Mouse (Mus musculus) neural tube, embryonic 10.5 days (tissue): ENCODE measurements around the gene Uchl4.
"Not testable (repeated sequence)": the region's sequence is repeated elsewhere in the genome, so short reads cannot be mapped to it uniquely, and the experiment has no call there.

Source experiments
- DNase-seq: peaks from one replicate; pipeline ENCODE4 v3.0.0-alpha.2; 2017; ENCODE audit warnings: low spot score; ENCODE audit errors: extremely low spot score

Gene Uchl4

DNA sequence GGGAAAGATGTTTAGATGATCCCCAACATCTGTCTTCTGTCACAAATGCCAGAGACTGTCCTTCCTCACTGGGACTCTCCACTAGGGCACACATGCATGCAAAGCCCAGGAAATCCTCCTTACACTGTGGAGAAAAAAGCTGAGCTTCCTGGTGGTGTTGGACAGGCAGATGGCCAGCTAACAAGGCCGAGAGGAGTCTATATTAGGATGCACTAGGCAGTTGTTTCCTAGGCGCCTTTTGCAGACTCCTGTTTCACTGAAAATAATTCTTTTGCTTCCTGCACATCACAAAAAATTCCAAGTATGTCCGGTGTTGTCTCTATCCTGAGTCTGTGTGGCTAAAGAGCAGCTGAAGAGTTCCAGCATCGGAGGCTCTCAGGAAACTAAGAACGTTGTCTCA lies 3.8 kb upstream of the Uchl4 start:
- no peak for DNase-seq

DNA sequence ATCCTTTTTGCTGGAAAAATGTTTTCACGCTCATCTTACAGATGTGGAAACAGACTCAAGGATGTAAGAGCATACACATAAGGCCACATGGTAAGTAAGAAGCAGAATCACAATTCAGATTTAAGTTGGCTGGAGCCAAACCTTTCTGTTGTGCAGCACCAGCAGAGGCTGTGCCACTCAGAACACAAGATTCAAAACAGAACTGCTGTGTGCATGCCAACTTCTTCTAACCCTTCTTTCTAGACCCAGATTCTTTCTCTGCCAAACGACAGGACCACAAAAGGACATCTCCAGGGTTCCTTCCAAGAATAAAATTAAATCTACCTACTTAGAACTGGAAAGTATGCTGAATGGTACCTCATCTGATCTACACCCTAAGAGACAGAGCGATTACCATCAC lies 3.3 kb upstream of the Uchl4 start:
- DNase-seq, result no peak

DNA sequence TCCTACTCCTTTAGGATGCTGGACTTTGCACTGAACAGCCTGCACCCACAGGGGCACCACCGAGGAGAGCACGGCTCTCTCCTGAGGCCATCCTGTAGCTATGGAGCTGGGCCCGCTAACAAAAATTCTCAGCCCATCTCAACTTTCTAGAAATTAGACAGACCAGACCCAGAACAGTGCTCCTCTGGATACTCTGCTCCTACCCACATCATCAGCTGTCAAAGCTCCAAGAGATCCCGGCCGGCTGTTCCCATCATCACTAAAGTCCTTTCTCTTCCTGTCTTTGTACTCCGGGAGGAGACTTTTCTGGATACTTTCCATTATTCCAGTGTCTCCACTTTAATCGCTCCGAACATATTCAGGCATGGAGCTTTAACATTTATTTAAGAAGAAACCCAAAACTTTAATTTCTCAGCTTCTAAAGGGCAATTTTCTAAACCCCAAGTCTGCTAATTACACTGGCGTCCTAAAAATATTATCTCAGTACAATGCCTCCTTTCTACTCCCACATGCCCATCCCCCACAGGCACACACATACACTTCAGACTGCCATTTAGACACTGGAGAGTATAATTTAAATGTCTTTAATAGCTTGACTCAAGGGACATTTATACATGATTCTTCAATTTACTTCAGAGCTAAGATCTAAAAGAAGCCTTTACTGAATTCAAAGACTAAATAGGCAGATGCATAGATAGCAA lies 2.6 kb upstream of the Uchl4 start:
- no peak for DNase-seq

DNA sequence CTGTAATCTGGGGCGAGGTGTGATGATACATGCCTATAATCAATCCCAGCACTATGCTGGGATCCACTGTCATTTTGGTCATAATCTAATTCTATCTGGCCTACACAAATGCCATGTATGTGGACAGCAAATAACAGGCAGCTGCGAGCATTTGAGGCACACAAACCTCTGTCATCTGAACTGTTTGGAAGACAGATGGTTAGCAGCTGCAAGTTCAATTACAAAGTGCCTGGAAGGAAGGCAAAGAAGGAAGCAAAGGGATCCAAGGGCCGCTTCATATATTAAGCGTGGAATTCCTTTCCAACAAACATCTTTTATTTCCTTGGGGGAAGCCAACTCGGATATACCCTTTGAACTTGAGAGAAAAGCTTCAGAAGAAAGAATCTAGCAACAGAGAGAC lies 1.3 kb upstream of the Uchl4 start:
- peak; percentile 37 for DNase-seq

DNA sequence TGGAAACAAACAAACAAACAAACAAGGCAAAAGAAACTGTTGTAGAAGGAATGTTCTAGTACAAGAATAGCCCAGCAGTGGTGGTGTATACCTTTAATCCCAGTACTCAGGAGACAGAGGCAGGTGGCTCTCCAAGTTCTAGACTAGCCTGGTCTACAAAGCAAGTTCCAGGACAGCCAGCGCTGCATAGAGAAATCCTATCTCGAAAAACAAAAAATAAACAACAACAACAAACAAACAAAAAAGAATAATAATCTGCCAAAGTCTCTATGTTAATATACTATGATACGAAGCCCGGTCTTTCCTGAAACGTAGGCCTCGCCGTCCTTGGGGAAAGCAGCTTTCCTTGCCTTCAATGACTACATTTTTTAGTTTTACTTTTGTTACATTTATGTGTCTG lies 1.1 kb downstream of the Uchl4 start:
- no peak for DNase-seq

DNA sequence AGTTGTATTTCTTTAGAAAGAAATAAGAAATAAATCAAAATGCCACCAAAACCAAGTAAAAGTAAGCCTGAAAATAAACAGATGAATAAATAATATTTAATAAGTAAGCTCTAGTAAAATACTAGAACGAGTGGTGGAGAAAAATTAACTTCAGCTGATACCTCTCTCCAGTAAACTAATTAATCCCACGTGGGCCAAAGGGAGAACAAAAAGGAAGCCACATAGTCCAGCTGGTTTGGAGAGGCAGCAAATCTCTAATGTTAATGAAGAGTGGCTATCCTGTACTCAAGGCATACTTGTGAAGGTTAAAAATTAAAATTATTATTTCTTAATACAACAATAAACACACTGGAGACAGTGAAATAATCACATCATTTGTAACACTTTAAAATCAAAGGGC lies 5.1 kb downstream of the Uchl4 start:
- DNase-seq, result no peak

DNA sequence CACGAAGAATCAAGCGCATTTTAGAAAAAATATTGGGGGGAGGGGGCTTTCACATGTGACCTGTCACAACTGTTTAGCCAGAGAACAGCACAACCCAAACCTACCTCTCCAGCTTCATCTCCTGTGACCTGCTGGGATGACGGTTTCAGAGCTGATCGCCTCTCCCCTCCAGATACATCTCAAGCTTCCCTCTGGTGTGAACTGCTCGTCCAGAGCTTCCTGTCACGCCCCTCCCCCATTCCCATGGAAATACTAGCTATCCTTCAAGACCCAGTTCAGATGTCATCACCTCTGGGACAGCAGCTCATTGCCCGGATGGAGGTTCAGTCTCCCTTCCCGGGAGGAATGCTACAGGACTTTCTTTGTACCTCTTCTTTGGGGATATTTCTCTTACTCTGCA lies 5.7 kb downstream of the Uchl4 start:
- peak; percentile 49 for DNase-seq

DNA sequence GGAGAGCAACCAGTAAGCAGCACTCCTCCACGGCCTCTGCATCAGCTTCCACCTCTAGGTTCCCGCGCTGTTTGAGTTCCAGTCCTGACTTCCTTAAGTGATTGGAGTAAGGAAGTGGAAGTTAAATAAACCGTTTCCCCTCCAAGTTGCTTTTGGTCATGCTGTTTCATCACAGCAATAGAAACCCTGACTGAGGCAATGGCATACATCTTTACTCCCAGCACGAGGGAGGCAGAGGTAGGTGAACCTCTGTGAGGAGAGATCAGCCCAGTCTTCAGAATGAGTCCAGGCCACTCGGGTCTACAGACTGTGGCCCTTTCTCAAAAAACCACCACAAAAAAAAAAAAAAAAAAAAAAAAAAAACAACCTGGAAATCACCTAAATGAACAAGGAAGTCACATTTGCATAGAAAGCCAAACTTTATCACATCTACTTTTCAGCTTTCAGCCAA lies 7.4 kb downstream of the Uchl4 start:
- no peak for DNase-seq

DNA sequence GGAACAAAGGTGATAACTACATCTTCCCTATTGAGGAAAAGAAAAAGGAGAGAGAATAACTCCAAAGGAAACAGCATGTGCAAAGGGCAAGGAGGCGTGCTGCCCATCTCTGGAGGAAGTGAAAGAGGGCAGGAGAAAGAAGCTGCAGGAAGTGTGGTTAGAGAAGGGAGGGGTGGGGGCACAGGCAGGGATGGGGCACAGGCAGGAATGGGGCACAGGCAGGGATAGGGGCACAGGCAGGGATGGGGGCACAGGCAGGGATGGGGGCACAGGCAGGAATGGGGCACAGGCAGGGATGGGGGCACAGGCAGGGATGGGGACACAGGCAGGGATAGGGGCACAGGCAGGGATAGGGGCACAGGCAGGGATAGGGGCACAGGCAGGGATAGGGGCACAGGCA lies 14.4 kb downstream of the Uchl4 start:
- DNase-seq, result no peak

DNA sequence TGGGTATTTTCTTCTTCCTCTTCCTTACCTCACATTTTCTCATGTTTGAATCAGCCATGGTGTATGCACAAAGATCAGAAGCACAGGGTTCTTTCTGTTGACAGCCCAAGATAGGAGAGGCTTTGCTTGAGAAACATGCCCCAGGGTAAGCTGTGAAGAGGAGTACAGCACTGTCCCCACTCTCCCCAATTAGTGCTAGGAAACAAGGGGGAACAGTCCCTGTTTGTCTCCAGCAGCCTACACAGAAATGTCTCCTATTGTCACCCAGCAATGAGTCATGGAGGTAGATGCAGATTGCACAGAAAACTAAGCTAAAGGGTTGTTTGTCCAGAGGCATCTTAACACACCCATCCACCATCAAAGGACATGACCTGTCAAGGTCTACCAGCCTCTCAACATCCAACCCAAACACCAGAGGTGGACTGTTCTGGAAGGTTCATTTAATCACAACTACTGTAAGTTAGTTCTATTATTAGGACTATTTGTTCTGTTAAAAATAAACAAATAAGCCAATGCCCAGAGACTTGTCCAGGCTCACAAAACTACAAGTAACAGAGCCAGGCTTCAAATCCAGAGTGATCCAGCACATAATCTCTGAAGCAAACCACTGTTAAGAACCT lies 15.2 kb downstream of the Uchl4 start:
- DNase-seq, result no peak

DNA sequence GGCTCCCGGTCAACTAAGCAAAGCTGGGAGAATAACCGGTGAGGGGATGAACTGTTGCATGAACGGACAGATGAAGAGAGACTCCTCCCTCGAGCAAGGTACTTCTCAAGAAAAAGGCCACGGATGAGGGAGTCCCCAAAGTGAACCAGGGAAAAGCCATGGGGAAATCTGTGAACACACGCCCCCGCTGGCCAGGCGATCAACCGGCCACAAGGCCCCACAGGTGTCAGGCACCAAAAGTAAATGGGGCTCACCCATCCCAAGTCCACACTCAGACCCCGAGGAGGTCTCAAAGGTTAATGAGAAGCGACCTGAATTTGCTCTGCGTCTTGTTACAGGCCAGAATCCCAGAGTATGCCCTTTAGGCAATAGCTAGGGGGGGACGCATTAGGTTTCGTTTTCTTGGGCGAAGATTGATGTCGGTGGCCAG lies 17.6 kb downstream of the Uchl4 start:
- DNase-seq, result peak; percentile 54

DNA sequence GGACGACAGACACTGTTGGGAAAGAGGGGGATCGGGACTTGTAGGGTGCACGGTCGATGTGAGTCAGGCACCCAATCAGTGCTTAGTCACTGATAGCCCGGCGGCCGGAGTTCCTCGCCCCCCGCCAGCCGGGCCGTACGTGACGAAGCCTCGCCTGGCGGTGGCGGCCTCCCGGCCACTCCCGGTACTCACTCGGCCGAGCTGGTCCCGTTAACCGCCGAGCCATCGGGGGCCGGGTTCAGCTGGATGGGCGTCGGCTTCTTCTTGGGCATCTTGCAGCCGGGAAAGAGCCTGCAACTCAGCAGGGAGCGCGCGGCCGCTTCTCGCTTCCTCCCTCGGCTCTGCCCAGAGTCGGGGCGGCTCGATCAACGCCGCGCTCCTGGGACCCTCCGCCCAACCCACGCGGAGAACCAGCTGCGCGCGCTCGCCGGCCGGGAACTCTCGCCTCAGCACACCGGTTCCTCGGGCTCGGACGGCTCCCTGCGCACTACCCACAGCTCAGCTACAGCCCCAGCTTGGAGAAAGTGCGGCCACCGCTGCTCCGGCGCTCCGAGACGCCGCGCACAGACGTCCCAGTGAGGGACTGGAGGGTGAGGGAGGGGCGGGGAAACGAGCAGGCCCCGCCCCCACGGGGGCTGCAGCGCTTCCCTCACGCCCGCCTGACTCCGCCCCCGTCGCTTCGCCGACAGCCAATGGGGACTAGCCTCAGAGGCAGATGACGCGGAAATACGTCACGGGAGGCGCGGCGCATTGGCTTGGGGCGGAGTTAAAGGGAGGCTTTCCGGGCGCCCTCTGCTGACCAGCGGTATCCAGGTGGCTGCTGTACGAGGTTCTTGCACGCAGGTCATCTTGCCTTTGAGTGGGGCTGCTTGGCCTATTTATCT lies 18.3 kb downstream of the Uchl4 start, which contains the start of gene Map2k1:
Gene Map2k1 (minus strand): TSS at position 611 of the 884 bp plus-strand sequence.
- DNase-seq, result peak; percentile 100

DNA sequence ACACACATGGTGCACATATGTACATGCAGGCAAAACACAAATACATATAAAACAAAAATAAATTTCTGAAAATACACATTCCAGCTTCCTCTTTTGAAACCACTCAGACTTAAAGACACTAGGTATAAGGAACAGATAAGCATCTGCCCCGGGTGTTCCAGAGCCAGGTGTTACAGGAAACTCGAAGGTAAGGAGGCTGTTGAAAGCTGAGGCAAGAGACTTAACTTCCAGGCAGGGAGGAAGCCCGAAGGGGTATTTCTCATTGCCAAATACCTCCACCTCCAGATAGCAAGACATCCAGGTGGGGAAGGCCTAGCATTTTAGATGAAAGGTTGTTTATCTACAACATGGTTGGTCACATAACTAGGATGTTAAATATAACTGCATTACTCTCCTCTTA lies 20.4 kb downstream of the Uchl4 start:
- DNase-seq, result no peak

DNA sequence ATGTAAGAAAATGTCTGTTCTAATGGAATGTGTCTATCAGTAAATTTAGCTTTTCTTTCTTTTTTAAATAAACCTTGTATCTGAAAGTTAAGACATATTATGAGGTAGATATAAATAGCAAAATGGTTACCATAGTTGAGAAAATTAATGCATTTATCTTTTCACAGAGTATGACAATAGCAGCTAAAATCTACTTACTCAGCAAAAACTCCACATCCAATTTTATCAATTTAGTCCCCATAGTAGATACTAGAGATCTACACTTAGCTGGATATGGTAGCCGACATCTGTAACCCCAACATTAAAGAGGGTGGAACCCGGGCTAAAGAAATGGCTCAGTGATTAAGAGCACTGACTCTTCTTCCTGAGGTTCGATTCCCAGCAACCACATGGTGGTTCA lies 21.2 kb downstream of the Uchl4 start:
- no peak for DNase-seq

DNA sequence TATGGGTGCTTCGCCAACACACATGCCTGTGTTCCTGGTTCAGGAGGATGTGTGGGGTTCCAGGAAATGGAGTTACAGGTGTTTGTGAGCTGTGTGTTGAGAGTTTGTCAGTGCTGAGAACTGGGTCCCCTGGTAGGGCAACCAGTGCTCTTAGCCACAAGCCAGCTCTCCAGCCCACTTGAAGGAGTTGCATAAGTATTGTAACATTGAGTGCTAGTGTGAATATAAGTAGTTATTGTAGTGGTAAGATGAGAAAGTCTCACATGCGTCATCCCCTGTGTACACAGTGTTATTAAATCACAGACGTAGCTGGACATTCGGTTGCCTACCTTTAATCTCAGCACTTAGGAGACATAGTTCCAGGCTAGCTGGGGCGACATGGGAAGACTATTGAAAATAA lies 24.9 kb downstream of the Uchl4 start:
- no peak for DNase-seq

DNA sequence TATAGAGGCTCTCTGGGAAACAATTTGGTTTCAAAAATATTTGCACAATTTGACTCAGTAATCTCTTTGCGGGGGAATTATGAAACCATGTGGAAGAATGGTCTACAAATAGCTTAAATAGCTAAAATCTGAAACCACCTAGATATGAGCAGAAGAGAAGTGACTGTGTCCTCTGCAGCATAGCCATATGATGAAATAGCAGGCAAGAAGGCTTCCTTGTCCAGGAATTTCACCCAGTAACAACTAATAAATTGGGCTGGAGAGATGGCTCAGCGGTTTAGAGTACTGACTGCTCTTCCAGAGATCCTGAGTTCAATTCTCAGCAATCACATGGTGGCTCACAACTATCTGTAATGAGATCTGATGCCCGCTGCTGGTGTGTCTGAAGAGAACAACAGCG lies 26.0 kb downstream of the Uchl4 start:
- DNase-seq, result no peak

DNA sequence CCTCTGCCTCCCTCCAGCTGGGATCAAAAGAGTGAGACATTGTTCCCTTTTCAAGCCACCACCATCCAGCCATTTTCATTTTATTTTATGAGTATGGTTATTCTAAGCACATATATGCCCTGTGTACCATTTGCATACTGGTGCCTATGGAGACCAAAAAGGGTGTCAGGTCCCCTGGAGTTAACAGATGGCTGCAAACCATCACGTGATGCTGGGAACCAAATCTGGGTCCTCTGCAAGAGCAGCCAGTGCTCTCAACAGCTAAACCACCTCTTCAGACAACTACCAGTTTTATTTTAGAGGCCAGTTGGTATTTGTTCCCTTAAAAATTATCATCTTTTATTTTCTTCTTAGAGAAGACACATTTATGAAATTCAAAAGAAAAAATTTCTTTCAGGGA lies 29.8 kb downstream of the Uchl4 start:
- no peak for DNase-seq

DNA sequence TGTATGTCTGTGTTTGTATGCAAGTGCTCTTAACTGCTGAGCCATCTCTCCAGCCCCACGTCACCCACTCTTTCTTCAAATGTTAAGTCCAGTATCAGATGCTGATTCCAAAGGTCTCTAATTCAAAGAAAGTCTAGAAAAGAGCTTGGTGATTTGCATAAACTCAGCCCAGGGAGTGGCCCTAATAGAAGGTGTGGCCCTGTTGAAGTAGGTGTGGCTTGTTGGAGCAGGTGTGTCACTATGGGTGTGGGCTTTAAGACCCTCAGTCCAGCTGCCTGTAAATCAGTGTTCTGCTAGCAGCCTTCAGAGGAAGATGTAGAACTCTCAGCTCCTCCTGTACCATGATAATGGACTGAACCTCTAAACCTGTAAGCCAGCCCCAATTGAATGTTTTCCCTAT lies 32.2 kb downstream of the Uchl4 start:
- no peak for DNase-seq

DNA sequence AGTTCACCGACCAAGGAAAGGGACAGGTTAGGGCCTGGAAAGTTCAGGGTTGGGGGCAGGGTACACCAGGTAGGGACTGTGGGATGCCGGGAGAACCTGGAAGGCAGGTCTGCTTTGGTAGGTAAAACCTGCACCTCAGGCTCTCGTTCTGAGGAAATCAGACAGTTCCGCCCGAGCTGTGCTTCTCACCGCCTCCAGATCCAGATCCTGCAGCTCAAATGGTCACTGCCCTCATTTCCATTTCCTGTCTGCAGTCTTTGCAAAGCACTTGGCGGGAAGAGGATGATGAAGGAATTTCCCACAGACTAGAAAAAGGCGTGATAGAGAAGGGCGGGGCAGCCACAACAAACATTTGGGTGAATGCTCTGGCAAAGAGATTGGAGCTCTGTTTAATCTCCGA lies 33.2 kb downstream of the Uchl4 start:
- no peak for DNase-seq

DNA sequence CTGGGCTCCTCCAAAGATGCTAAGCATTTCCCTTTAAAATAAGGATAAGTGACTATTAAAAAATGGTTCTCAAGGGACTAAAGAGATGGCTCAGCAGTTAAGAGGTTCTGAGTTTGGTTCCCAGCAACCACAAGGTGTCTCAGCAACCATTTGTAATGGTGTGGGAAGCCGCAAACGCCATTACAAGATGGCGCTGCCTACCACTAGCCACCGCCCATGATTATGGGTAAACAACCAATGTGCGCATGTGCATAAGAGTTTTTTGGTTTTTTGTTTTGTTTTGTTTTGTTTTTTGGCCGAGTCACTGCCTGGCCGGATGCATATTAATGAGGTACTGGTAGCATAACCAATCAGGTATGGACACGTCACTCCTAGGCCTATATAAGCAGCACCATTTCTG lies 33.8 kb downstream of the Uchl4 start:
- DNase-seq, result not testable (repeated sequence)

DNA sequence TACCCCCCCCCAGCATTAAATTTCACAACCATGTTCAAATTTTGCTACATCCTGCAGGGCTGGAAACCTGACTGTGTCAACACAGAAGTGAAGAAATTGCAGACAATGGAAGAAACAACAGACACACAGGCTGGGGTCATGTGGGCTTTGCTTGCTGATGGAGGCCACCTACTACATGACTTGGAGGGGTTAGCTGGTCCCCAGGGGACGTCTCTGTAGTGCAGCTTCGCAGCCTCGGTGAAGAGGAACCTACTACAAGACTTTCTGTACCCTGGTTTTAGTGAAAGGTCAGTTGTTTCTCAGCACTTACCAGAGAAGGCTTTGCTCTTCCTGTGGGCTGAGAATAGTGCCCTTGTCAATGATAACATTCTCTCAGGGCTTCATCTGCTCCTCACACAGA lies 36.2 kb downstream of the Uchl4 start:
- DNase-seq, result no peak

DNA sequence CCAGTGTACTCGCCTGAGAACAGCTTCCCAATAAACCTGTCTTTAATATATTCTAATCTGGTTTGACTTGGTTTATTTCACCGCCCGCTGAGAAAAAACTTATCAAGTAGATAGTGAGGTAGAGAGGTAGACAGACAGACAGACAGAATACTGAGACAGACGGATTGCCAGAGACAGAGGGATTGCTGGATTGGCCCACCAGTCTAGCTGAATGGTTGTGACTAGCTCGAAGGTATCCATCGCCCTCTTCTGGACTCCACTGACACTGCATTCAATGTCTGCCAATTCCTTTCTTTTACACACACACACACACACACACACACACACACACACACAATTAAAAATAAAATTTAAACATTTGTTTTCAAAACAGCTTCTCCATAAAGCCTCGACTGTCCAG lies 37.6 kb downstream of the Uchl4 start:
- peak; percentile 47 for DNase-seq
